Mouse (Mus musculus) lung, embryonic 15.5 days (tissue): ENCODE data around the gene Lgals3. TPM values are rescaled to one million over a fixed set of nuclear protein-coding genes. Genes with fewer than 3 reads are reported as not detected.

Experiments
- ATAC-seq: fragments of 200-750 bp; cut with Nextera tagmentation; 2 replicates; pipeline ENCODE4 v1.8.0; 2017; ENCODE audit warnings: moderate number of reproducible peaks, borderline replicate concordance; ENCODE audit not compliant: low FRiP score, low TSS enrichment; ENCODE audit errors: extremely low read depth
- H3K27ac ChIP-seq: fragments of 300-500 bp; sonication (generic); 2 replicates; pipeline ENCODE4 v1.5.1; 2015; ENCODE audit warnings: moderate library complexity, mild to moderate bottlenecking, inconsistent platforms
- H3K27me3 ChIP-seq: fragments of 300-500 bp; sonication (generic); 2 replicates; pipeline ENCODE4 v1.6.1; 2015; ENCODE audit warnings: inconsistent platforms
- H3K36me3 ChIP-seq: fragments of 300-500 bp; sonication (generic); 2 replicates; pipeline ENCODE4 v1.6.1; 2015; ENCODE audit warnings: inconsistent platforms
- H3K4me1 ChIP-seq: fragments of 300-500 bp; sonication (generic); 2 replicates; pipeline ENCODE4 v1.6.1; 2015; ENCODE audit warnings: inconsistent platforms
- H3K4me2 ChIP-seq: fragments of 300-500 bp; sonication (generic); 2 replicates; pipeline ENCODE4 v1.6.1; 2015; ENCODE audit warnings: inconsistent platforms, mild to moderate bottlenecking, moderate library complexity
- H3K4me3 ChIP-seq: fragments of 300-500 bp; sonication (generic); 2 replicates; pipeline ENCODE4 v1.5.1; 2015; ENCODE audit warnings: mild to moderate bottlenecking, inconsistent platforms
- H3K9ac ChIP-seq: fragments of 300-500 bp; sonication (generic); 2 replicates; pipeline ENCODE4 v1.6.1; 2015; ENCODE audit warnings: inconsistent platforms
- H3K9me3 ChIP-seq: fragments of 300-500 bp; sonication (generic); 2 replicates; pipeline ENCODE4 v1.6.1; 2016; ENCODE audit warnings: inconsistent platforms
- WGBS: fragments of 180-500 bp; shearing (Covaris S2); methylation state at CpG from one replicate; pipeline ENCODE4 v1.1.7; 2015; 5-methylcytosine and 5-hydroxymethylcytosine counted together
- polyA plus RNA-seq: library from polyadenylated mRNA; unstranded; fragments of >200 nt; fragmentation: Nextera tagmentation; extraction: Ambion mirVana; gene quantifications from 2 replicates; pipeline ENCODE4 v1.2.1, GENCODE M21; 2015

Gene Lgals3
- polyA plus RNA-seq, 1 experiment from 2014 or later = 36.0 TPM

GRCm38 (mm10) chr14:47352272-47352671 lies 15.3 kb upstream of the Lgals3 start:
- WGBS = 83% methylated on average over 10 of the region's 10 CpGs
- no peak for ATAC-seq
- Histone ChIP-seq H3K36me3 (no peaks in the 10 kb centered on the region), H3K4me2 (no peak overlapping the region), H3K4me1 (0 out of 2 replicates have a peak, but pooled peaks cover 2% of the 10 kb centered on the region), H3K27me3 (no peaks in the 10 kb centered on the region), H3K9me3 (no peaks in the 10 kb centered on the region), H3K9ac (no peak overlapping the region), H3K4me3 (no peak overlapping the region), H3K27ac (no peak overlapping the region)

- 63% methylated on average over 4 of the region's 4 CpGs for WGBS
- no peak overlapping the region for H3K4me3 ChIP-seq
These were observed 14.3 kb upstream of the Lgals3 start for GRCm38 (mm10) chr14:47353240-47353639.

GRCm38 (mm10) chr14:47354111-47354577 lies 13.4 kb upstream of the Lgals3 start:
- 67% methylated on average over 8 of the region's 8 CpGs for WGBS

More at GRCm38 (mm10) chr14:47353240-47353639, 14.3 kb upstream of the Lgals3 start:
- H3K36me3 ChIP-seq = no peaks in the 10 kb centered on the region
- no peak overlapping the region for H3K4me2 ChIP-seq
- no peak overlapping the region for H3K9ac ChIP-seq
- ATAC-seq = no peak
- no peaks in the 10 kb centered on the region for H3K27me3 ChIP-seq
- 0 out of 2 replicates have a peak, but pooled peaks cover 2% of the 10 kb centered on the region for H3K4me1 ChIP-seq
- H3K27ac ChIP-seq = no peak overlapping the region
- no peaks in the 10 kb centered on the region for H3K9me3 ChIP-seq

DNA sequence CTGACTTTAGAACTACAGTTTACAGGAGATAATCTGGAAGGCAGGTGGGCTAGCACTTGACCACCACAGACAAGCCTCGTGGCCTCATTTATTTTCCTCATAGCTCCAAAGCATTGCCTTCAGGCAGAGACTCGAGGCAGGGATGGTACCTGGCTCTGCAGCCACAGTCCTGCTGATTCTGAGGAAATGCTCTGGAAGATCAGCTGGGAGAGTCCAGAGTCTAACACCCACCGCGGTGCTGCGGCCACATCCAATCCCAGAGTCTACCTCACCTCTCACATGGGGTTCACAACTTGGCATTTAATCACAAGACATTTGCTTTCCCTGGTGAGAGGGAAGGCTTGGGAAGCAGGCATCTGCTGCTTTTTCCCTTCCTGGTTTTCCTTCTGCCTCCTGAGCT lies 12.6 kb upstream of the Lgals3 start:
- H3K27ac ChIP-seq = no peak overlapping the region
- no peaks in the 10 kb centered on the region for H3K27me3 ChIP-seq
- no peak overlapping the region for H3K4me3 ChIP-seq
- 57% methylated on average over 5 of the region's 5 CpGs for WGBS
- no peaks in the 10 kb centered on the region for H3K36me3 ChIP-seq
- no peaks in the 10 kb centered on the region for H3K9me3 ChIP-seq
- H3K9ac ChIP-seq = no peak overlapping the region
- H3K4me2 ChIP-seq = no peak overlapping the region
- ATAC-seq = no peak
- H3K4me1 ChIP-seq = 0 out of 2 replicates have a peak, but pooled peaks cover 2% of the 10 kb centered on the region

More at GRCm38 (mm10) chr14:47354111-47354577, 13.4 kb upstream of the Lgals3 start:
- Histone ChIP-seq H3K4me1 (0 out of 2 replicates have a peak, but pooled peaks cover 2% of the 10 kb centered on the region), H3K4me2 (no peak overlapping the region), H3K4me3 (no peak overlapping the region), H3K27ac (no peak overlapping the region), H3K27me3 (no peaks in the 10 kb centered on the region), H3K9ac (no peak overlapping the region), H3K36me3 (no peaks in the 10 kb centered on the region), H3K9me3 (no peaks in the 10 kb centered on the region)
- ATAC-seq = no peak

DNA sequence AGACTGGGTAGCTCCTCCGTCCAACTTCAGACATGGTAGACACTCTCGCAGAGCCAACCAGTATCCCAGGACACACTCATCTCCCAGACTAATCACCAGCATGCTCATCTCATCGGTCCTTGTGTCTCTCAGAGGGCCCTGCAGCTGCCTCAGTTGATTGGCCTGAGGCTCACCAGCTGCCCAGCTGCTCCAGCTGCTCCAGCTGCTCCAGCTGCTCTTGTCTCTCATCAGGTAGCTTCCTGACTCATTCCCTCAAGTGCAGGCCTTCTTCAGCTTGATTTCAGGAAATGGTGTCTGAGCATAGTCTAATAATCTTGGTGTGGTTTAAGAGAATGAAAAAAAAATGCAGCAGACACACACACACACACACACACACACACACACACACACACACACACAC lies 10.9 kb upstream of the Lgals3 start:
- Histone ChIP-seq H3K9ac (no peak overlapping the region), H3K27me3 (no peaks in the 10 kb centered on the region), H3K4me3 (no peak overlapping the region), H3K9me3 (no peaks in the 10 kb centered on the region), H3K36me3 (no peaks in the 10 kb centered on the region), H3K4me2 (no peak overlapping the region), H3K27ac (no peak overlapping the region), H3K4me1 (0 out of 2 replicates have a peak, but pooled peaks cover 2% of the 10 kb centered on the region)
- no peak for ATAC-seq
- WGBS = 76% methylated on average over 3 of the region's 3 CpGs

GRCm38 (mm10) chr14:47359610-47360009 lies 7.9 kb upstream of the Lgals3 start:
- H3K4me2 ChIP-seq = no peak overlapping the region
- 56% methylated on average over 3 of the region's 3 CpGs for WGBS
- H3K36me3 ChIP-seq = no peaks in the 10 kb centered on the region
- H3K9ac ChIP-seq = no peak overlapping the region
- no peaks in the 10 kb centered on the region for H3K9me3 ChIP-seq
- H3K4me3 ChIP-seq = no peak overlapping the region
- no peak overlapping the region for H3K27ac ChIP-seq
- H3K4me1 ChIP-seq = no peaks in the 10 kb centered on the region
- ATAC-seq = no peak
- H3K27me3 ChIP-seq = no peaks in the 10 kb centered on the region

DNA sequence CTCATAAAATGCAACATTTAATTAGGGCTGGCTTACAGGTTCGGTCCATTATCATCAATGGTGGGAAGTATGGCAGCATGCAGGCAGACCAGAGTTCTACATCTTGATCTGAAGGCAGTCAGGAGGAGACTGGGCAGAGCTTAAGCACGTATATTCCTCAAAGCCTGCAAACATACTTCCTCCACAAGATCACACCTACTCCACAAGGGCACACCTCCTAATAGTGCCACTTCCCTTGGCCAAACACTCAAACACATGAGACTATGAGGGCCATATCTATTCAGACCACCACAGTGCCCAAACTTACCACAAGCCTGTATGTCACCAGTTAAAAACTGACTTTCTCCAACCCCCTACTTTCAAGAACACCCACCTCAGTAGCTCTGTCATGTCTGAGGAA lies 6.1 kb upstream of the Lgals3 start:
- H3K27ac ChIP-seq = no peak overlapping the region
- no peaks in the 10 kb centered on the region for H3K36me3 ChIP-seq
- H3K4me1 ChIP-seq = peaks cover 7% of the 10 kb centered on the region; the same call in 1 of the 2 replicates
- H3K4me2 ChIP-seq = no peak overlapping the region
- H3K27me3 ChIP-seq = no peaks in the 10 kb centered on the region
- no peak overlapping the region for H3K4me3 ChIP-seq
- no peaks in the 10 kb centered on the region for H3K9me3 ChIP-seq
- 67% methylated on average over 2 of the region's 2 CpGs for WGBS
- ATAC-seq = no peak
- no peak overlapping the region for H3K9ac ChIP-seq

DNA sequence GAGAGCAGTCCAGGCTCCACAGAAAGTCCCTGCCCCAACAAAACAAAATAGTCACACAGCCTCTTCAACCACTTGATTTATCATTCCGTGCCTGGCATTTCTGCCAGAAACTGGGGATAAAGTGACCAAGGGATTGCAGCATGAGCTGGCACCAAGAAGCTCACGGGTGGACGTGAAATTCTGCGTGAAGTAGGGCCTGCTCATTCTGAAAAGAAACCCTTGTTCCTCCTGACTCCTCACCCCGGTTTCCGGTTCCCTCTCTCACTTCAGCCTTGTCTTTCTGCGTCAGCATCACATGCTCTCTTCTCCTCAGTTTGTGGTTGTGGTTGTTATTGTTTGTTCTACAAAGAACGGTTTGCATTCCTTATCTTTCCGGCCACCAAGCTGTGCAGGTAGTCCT lies 5.7 kb upstream of the Lgals3 start:
- H3K4me2 ChIP-seq = no peak overlapping the region
- no peak overlapping the region for H3K9ac ChIP-seq
- 62% methylated on average over 9 of the region's 9 CpGs for WGBS
- no peaks in the 10 kb centered on the region for H3K9me3 ChIP-seq
- no peak overlapping the region for H3K4me3 ChIP-seq
- H3K27ac ChIP-seq = no peak overlapping the region
- ATAC-seq = no peak
- peaks cover 7% of the 10 kb centered on the region; the same call in 1 of the 2 replicates for H3K4me1 ChIP-seq
- H3K27me3 ChIP-seq = no peaks in the 10 kb centered on the region
- H3K36me3 ChIP-seq = no peaks in the 10 kb centered on the region

DNA sequence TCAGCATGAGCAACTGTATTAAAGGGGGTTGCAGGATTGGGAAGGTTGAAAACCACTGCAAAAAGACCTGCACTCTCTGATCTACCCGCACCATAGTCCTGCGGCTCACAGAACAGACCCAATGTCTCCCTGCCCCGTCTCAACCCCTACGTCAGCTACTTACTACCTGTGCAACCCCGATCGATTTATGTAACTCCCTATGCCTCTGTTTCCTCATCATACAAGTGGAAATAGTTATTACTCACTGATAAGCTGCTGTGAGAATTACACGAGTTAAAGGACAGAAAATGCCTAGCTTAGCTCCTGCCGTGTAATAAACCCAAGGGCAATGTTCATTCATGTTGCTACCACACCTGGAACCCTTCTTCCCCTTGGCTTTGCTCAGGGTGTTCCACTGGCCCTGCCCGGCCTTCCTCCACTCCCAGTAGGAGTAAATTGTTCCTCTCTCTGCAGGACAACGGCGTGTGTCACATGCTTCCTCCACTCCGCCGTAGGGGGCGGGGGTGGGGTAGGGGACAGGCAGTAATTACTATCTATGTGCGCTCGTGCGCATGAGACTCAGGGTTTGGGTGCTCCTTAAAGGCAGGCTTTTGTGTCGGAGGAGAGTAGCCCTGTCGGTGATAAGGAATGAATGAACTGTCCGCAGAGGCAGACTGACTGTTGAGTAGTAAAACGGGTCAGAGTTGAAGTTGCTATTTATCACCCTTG lies 2.7 kb upstream of the Lgals3 start:
- H3K4me2 ChIP-seq = peak overlapping the region; percentile 31
- WGBS = 32% methylated on average over 21 of the region's 21 CpGs
- H3K4me3 ChIP-seq = no peak overlapping the region
- H3K4me1 ChIP-seq = peaks cover 15% of the 10 kb centered on the region; the same call in 1 of the 2 replicates
- no peaks in the 10 kb centered on the region for H3K36me3 ChIP-seq
- no peak overlapping the region for H3K9ac ChIP-seq
- no peaks in the 10 kb centered on the region for H3K27me3 ChIP-seq
- H3K9me3 ChIP-seq = no peaks in the 10 kb centered on the region
- no peak for ATAC-seq
- H3K27ac ChIP-seq = no peak overlapping the region

DNA sequence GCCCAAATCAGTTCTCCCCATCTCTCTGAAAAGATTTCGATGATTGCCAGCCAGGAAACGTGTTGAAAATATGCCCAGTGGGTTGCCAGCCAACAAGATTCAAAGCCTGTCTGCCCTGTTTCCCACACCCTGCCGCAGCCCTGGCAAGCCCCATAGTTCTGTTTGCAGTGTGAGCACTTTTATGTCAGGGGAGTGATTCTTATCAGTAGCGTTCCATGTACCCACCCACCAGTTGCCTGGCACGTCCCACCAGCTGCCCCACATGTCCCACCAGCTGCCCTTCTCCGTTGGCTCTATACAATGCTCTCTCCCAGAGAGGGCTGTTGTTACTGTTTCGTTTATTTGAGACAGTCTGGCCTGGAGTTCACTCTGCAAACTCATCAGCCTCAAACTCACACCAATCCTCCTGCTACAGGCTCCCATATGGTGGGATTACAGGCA lies 650 bp upstream of the Lgals3 start:
- Histone ChIP-seq H3K27me3 (no peaks in the 10 kb centered on the region), H3K9me3 (no peaks in the 10 kb centered on the region), H3K9ac (no peak overlapping the region), H3K4me3 (no peak overlapping the region), H3K4me2 (peak overlapping the region; percentile 29), H3K4me1 (peaks cover 19% of the 10 kb centered on the region), H3K27ac (peak overlapping the region; percentile 88), H3K36me3 (no peaks in the 10 kb centered on the region)
- ATAC-seq = peak; percentile 78
- WGBS = 29% methylated on average over 7 of the region's 7 CpGs

- Histone ChIP-seq H3K4me1 (peaks cover 36% of the 10 kb centered on the region), H3K27ac (no peak overlapping the region), H3K9me3 (no peaks in the 10 kb centered on the region), H3K27me3 (peaks cover 19% of the 10 kb centered on the region), H3K4me3 (no peak overlapping the region), H3K4me2 (no peak overlapping the region), H3K9ac (no peak overlapping the region), H3K36me3 (no peaks in the 10 kb centered on the region)
- ATAC-seq = no peak
- 89% methylated on average over 5 of the region's 5 CpGs for WGBS
These were observed 2.2 kb downstream of the Lgals3 start for GRCm38 (mm10) chr14:47369741-47370140.

- no peak overlapping the region for H3K4me2 ChIP-seq
- no peaks in the 10 kb centered on the region for H3K36me3 ChIP-seq
- no peak overlapping the region for H3K27ac ChIP-seq
- no peak overlapping the region for H3K4me3 ChIP-seq
- ATAC-seq = no peak
- no peaks in the 10 kb centered on the region for H3K9me3 ChIP-seq
- H3K27me3 ChIP-seq = peaks cover 19% of the 10 kb centered on the region
- H3K4me1 ChIP-seq = peaks cover 28% of the 10 kb centered on the region
- WGBS = 83% methylated on average over 3 of the region's 3 CpGs
- no peak overlapping the region for H3K9ac ChIP-seq
These were observed 3.2 kb downstream of the Lgals3 start for GRCm38 (mm10) chr14:47370790-47371189.
